Mouse (Mus musculus) CH12.LX (cell line): Measurements from ENCODE around the gene Nrp2. TPM values are rescaled to one million over a fixed set of nuclear protein-coding genes. Genes with fewer than 3 reads are reported as not detected.

ENCODE experiments used
- DNase-seq: peaks from one replicate; pipeline ENCODE4 v3.0.0-alpha.2; 2013; ENCODE audit errors: extremely low read depth
- H3K27ac ChIP-seq: 2 replicates; pipeline ENCODE4 v1.5.1; 2012; ENCODE audit warnings: low read depth, mild to moderate bottlenecking, control low read depth, moderate library complexity; ENCODE audit not compliant: insufficient read depth
- H3K27me3 ChIP-seq: replicated peaks from 2 replicates; pipeline ENCODE3; 2012; ENCODE audit warnings: inconsistent platforms
- H3K36me3 ChIP-seq, 2 experiments: replicated peaks in 1 of 2; 2 replicates each; pipeline versions ENCODE3 to v1.6.1; 2012; ENCODE audit warnings: inconsistent platforms in 1 of 2, low read length in 1 of 2, mild to moderate bottlenecking in 1 of 2, mixed read lengths in 1 of 2, moderate library complexity in 1 of 2; ENCODE audit not compliant: control insufficient read depth in 1 of 2, insufficient read depth in 1 of 2
- H3K4me1 ChIP-seq, 2 experiments: 2 replicates each; pipeline ENCODE4 v1.6.1; 2012; ENCODE audit warnings: inconsistent platforms in 1 of 2, moderate library complexity in 1 of 2; ENCODE audit not compliant: insufficient read depth in 2 of 2, control insufficient read depth in 1 of 2
- H3K4me2 ChIP-seq: 2 replicates; pipeline ENCODE4 v1.6.1; 2012; ENCODE audit warnings: low read depth, mild to moderate bottlenecking, control low read depth; ENCODE audit not compliant: poor library complexity, insufficient read depth, severe bottlenecking
- H3K4me3 ChIP-seq, 3 experiments: fragments of 150-350 bp in 1 of 3; sonication (generic) in 1 of 3; replicated peaks in 1 of 3; 2 replicates each; pipeline versions ENCODE3 to v1.5.1; 2011 to 2012; ENCODE audit warnings: low read depth in 2 of 3, low read length in 2 of 3, mild to moderate bottlenecking in 2 of 3, moderate library complexity in 2 of 3, control low read depth in 1 of 3, improper control_type of control experiment in 1 of 3, inconsistent platforms in 1 of 3, mixed read lengths in 1 of 3; ENCODE audit not compliant: poor library complexity in 1 of 3
- H3K79me2 ChIP-seq: replicated peaks from 2 replicates; pipeline ENCODE4 v1.6.1; 2012; ENCODE audit warnings: mild to moderate bottlenecking, moderate library complexity; ENCODE audit not compliant: control insufficient read depth, poor library complexity, insufficient read depth, severe bottlenecking; ENCODE audit errors: extremely low read depth
- H3K9ac ChIP-seq: 2 replicates; pipeline ENCODE4 v1.6.1; 2012; ENCODE audit warnings: low read depth, mild to moderate bottlenecking, control low read depth, moderate library complexity; ENCODE audit not compliant: insufficient read depth
- H3K9me3 ChIP-seq: replicated peaks from 2 replicates; pipeline ENCODE3; 2012; ENCODE audit warnings: low read length, inconsistent platforms, mixed read lengths
- BHLHE40 ChIP-seq: IDR thresholded peaks from 2 replicates; pipeline ENCODE4 v1.6.1; 2011; ENCODE audit warnings: mild to moderate bottlenecking, low read depth, low read length, improper control_type of control experiment
- ETS1 ChIP-seq: conservative IDR thresholded peaks from 2 replicates; pipeline ENCODE4 v1.6.1; 2012; ENCODE audit warnings: low read depth, mild to moderate bottlenecking, inconsistent platforms, low read length, improper control_type of control experiment, moderate library complexity
- HCFC1 ChIP-seq: IDR thresholded peaks from 2 replicates; pipeline ENCODE4 v1.6.1; 2012; ENCODE audit warnings: low read depth, mild to moderate bottlenecking, inconsistent platforms, low read length, improper control_type of control experiment
- KAT2A ChIP-seq: IDR thresholded peaks from 2 replicates; pipeline ENCODE4 v1.6.1; 2012; ENCODE audit warnings: low read length, improper control_type of control experiment, inconsistent platforms; ENCODE audit not compliant: insufficient replicate concordance
- MAFK ChIP-seq: IDR thresholded peaks from 2 replicates; pipeline ENCODE4 v1.6.1; 2011; ENCODE audit warnings: low read length, improper control_type of control experiment; ENCODE audit not compliant: insufficient replicate concordance
- MAX ChIP-seq: IDR thresholded peaks from 2 replicates; pipeline ENCODE4 v1.6.1; 2011; ENCODE audit warnings: low read length, improper control_type of control experiment
- MEF2A ChIP-seq: IDR thresholded peaks from 2 replicates; pipeline ENCODE4 v1.6.1; 2014; ENCODE audit warnings: low read depth, mild to moderate bottlenecking, inconsistent platforms, low read length, improper control_type of control experiment, borderline replicate concordance
- MYC ChIP-seq: IDR thresholded peaks from 2 replicates; pipeline ENCODE4 v1.6.1; 2011; ENCODE audit warnings: low read depth, mild to moderate bottlenecking, improper control_type of control experiment, low read length
- NRF1 ChIP-seq: IDR thresholded peaks from 2 replicates; pipeline ENCODE4 v1.6.1; 2014; ENCODE audit warnings: low read depth, mild to moderate bottlenecking, inconsistent platforms, low read length, improper control_type of control experiment, moderate library complexity
- RAD21 ChIP-seq: IDR thresholded peaks from 2 replicates; pipeline ENCODE4 v1.6.1; 2011; ENCODE audit warnings: low read depth, mild to moderate bottlenecking, low read length, improper control_type of control experiment, moderate library complexity
- TBP ChIP-seq: conservative IDR thresholded peaks from 2 replicates; pipeline ENCODE4 v1.6.1; 2011; ENCODE audit warnings: low read depth, low read length, improper control_type of control experiment
- ZMIZ1 ChIP-seq: IDR thresholded peaks from 2 replicates; pipeline ENCODE4 v1.6.1; 2012; ENCODE audit warnings: low read depth, mild to moderate bottlenecking, inconsistent platforms, low read length, improper control_type of control experiment
- dilution Hi-C: fragments of 300-500 bp; cut with MboI; formaldehyde crosslinking; loops from 2 replicates; pipeline ENCODE4 v1.14.3; 2020; ENCODE audit warnings: low sequenced_read_pairs; ENCODE audit not compliant: extremely low pct_unique_long_range_greater_than_20kb, extremely low pct_ligation_motif_present
- in situ Hi-C: fragments of 300-500 bp; cut with MboI; formaldehyde crosslinking; loops from 3 replicates; pipeline ENCODE4 v1.14.3; 2019; ENCODE audit warnings: low sequenced_read_pairs, low pct_ligation_motif_present, low pct_unique_long_range_greater_than_20kb, mixed read lengths
- polyA plus RNA-seq: library from polyadenylated mRNA; unstranded; fragments of >175 nt; gene quantifications from 2 replicates; pipeline ENCODE4 v1.2.1, GENCODE M21; 2012; ENCODE audit warnings: low read depth; ENCODE audit not compliant: insufficient read length
- total RNA-seq, 2 experiments: library from RNA; depleted of rRNA; stranded (reverse); fragments of 300-350 nt in 1 of 2; fragments of >200 nt in 1 of 2; gene quantifications; 2 replicates each; pipeline ENCODE4 v1.2.3; 2012 to 2014

The Nrp2 gene
- total and polyA plus RNA-seq, 3 experiments = 16.4 to 24.4 (median 17.3) TPM

DNA sequence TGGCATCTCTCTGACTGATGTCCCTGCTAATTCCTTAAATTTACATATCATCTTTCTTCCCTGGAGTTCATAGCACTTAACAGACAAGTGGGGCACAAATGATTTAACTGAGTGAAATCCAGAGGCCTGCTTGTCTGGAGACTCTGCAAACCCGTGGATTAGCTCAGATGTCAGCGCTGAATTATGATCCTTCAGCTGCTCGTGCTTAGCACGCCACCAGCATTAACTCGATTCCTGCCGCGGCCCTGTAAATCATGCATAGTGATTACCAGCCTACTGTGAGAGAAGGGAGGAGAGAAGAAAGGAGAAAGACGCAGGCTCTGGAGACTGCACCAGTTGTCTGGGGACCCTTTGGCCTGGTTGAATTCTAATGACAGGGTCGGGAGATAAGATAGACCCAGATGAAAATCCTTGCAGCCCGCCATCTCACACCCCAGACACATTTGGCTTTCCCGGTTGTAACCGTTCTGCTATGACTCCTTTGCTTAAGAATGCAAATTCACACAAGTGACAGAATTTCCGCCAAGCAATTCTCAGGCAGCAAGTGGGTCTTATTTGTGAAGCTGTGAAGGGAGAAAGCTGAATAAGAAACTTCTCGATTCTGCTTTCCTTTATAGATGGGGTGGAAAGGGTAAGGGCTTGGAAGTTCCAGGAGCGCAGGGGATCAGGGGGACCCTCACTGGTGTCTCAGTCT, 77.1 kb downstream of the Nrp2 start:
- no peaks in the 10 kb centered on the region for H3K9me3 ChIP-seq
- peaks cover 0 to 22% of the 10 kb centered on the region in 2 experiments; a peak in 1 of 4 replicates for H3K4me1 ChIP-seq
- H3K4me2 ChIP-seq = no peak overlapping the region
- H3K36me3 ChIP-seq = peaks cover 11 to 83% of the 10 kb centered on the region in 2 experiments
- no peak overlapping the region for H3K9ac ChIP-seq
- no peak for DNase-seq
- in situ Hi-C loops = no loop called here
- no peak overlapping the region for H3K4me3 ChIP-seq
- no peak overlapping the region for H3K27ac ChIP-seq
- dilution Hi-C loops = no loop called here
- H3K79me2 ChIP-seq = no peaks in the 10 kb centered on the region
- no peaks in the 10 kb centered on the region for H3K27me3 ChIP-seq
- TF ChIP-seq MEF2A (no peak), RAD21 (no peak), BHLHE40 (no peak), TBP (no peak)

DNA sequence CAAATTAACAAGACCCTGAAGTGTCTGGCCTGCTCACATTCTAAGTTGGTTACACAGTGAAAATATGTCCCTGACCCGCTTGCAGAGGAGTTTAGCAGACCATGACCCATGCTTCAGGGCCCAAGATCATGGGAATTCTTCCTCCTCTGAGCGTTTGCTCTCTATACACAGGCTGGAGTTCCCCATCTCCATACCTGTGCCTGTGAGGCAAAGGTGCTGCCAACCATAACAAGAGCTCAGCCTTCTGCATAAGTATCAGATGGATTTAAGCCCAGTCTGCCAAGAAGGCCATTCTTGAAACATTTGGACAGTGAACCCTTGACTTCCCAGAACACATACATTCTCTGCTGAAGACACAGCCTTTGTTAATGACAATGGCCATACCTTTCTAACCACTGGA, 79.1 kb downstream of the Nrp2 start:
- no peak overlapping the region for H3K9ac ChIP-seq
- dilution Hi-C loops (no loop called here), in situ Hi-C loops (no loop called here)

DNA sequence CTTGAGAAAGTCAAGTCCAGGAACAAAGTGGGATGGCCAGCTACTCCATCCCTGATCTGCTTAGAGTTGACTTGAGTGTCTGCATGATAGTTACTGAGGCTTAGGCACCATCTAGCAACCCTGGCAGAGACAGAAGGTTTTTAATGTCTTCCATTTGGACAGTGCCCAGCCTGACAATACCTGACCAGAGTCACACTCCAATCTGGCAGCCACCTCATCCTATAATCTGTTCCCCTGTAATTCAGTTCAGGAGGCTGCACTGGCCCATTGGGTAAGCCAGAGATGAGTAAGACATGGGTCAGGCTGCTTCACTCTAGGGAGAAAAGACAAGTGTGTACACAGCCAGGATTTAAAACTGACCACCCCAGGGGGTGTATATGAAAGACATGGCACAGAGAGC, 79.5 kb downstream of the Nrp2 start:
- DNase-seq = no peak
- Histone ChIP-seq H3K36me3 (peaks cover 14 to 86% of the 10 kb centered on the region in 2 experiments), H3K27ac (no peak overlapping the region), H3K9me3 (no peaks in the 10 kb centered on the region), H3K27me3 (no peaks in the 10 kb centered on the region), H3K4me1 (peaks cover 0 to 25% of the 10 kb centered on the region in 2 experiments; a peak in 1 of 4 replicates), H3K4me2 (no peak overlapping the region), H3K79me2 (no peaks in the 10 kb centered on the region), H3K9ac (no peak overlapping the region), H3K4me3 (no peak overlapping the region)
- TF ChIP-seq RAD21 (no peak), KAT2A (no peak), ETS1 (no peak), MAFK (no peak), ZMIZ1 (no peak), HCFC1 (no peak), MAX (no peak)
- dilution Hi-C loops (no loop called here), in situ Hi-C loops (no loop called here)

More for the DNA sequence above, 79.1 kb downstream of the Nrp2 start:
- TF ChIP-seq NRF1 = no peak
- TF ChIP-seq BHLHE40 = no peak
- no peak for TF ChIP-seq MYC
- no peak overlapping the region for H3K4me2 ChIP-seq
- H3K4me3 ChIP-seq = no peak overlapping the region
- H3K79me2 ChIP-seq = no peaks in the 10 kb centered on the region
- peaks cover 11 to 86% of the 10 kb centered on the region in 2 experiments for H3K36me3 ChIP-seq
- H3K27ac ChIP-seq = no peak overlapping the region
- peaks cover 0 to 25% of the 10 kb centered on the region in 2 experiments; a peak in 1 of 4 replicates for H3K4me1 ChIP-seq
- no peak for DNase-seq
- no peaks in the 10 kb centered on the region for H3K27me3 ChIP-seq
- H3K9me3 ChIP-seq = no peaks in the 10 kb centered on the region
